Mouse (Mus musculus) left cerebral cortex, adult 2 months (tissue): ENCODE results near the gene Dhx37. TPM values are rescaled to one million over a fixed set of nuclear protein-coding genes. Genes with fewer than 3 reads are reported as not detected.

Experiments used
- DNase-seq, 2 experiments: peaks; one replicate each; pipeline ENCODE4 v3.0.0; 2021 to 2022; ENCODE audit warnings: low spot score in 2 of 2, mixed read lengths in 1 of 2; ENCODE audit errors: extremely low spot score in 1 of 2
- H3K27ac ChIP-seq: fragments of 200-600 bp; 2 replicates; pipeline ENCODE4 v1.8.1; 2022
- H3K4me3 ChIP-seq: fragments of 200-600 bp; 2 replicates; pipeline ENCODE4 v1.8.1; 2022
- CTCF ChIP-seq: fragments of 200-600 bp; IDR thresholded peaks from 2 replicates; pipeline ENCODE4 v1.8.1; 2022; ENCODE audit warnings: antibody characterized with exemption, mild to moderate bottlenecking, moderate library complexity
- intact Hi-C: fragments of 180-260 bp; cut with DNase I; formaldehyde crosslinking; loops from one replicate; pipeline ENCODE4 v1.15.1; 2025
- microRNA-seq, 2 experiments: library from miRNA; unstranded; fragments of <30 nt; microRNA quantifications; one replicate each; pipeline ENCODE4 v1.2.0; 2021
- total RNA-seq, 2 experiments: library from RNA; stranded (reverse); gene quantifications; 2 replicates each; pipeline ENCODE4 v1.2.3; 2021

Gene Dhx37
- total RNA-seq, 2 experiments from 2014 or later, result 12.2 to 12.7 TPM

DNA sequence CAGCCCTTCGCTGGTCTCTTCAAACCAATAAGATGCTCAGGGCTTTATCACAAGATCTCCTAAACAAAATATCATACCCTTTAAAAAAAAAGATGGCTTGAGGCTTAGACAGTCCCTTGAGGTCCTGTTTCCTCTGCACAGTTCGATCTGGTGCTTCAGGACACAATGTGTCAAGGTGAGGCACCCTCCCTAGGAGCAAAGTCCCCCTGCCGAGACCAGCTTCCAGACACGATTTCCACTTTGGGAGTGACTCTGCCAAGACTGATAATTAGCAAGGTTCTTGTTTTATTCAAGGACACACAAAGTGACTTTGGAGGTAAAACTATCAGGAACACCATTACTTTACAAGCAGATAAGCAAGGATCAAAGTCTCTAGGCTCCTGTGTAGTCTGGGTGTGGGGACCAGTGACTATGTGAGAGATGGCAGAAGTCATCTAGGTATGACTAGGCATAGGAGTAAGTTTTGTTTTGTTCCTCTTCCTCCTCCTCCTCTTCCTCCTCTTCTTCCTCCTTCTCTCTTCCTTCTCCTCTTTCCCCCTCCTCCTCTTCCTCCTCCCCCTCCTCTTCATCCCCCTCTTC lies 69.0 kb downstream of the Dhx37 start:
- Histone ChIP-seq H3K4me3 (no peak overlapping the region), H3K27ac (no peak overlapping the region)
- intact Hi-C loops, result loop anchor here (5.0 to 10.0 kb wide), 2 partner anchors 190 to 458 kb away; partner anchors contain the start of gene Ncor2
- TF ChIP-seq CTCF, result no peak
- no peak for DNase-seq

- intact Hi-C loops, result loop anchor here (10.0 kb wide), 1 partner anchor 189 kb away; the partner anchor contains the start of gene Ncor2
- TF ChIP-seq CTCF, result no peak
- H3K4me3 ChIP-seq, result no peak overlapping the region
These were observed 70.0 kb downstream of the Dhx37 start for GRCm38 (mm10) chr5:125363894-125364293.

More at GRCm38 (mm10) chr5:125363894-125364293, 70.0 kb downstream of the Dhx37 start:
- no peak for DNase-seq
- H3K27ac ChIP-seq, result no peak overlapping the region

Small RNA genes lying within 50 kb of the gene (microRNA-seq; reads per million reads assigned to microRNA genes)
- gene Gm27551, result 0 reads per million in 2 experiments

Other genes with a start within 250 kb of the Dhx37 start
- gene Scarb1, start 93.0 kb downstream of the Dhx37 start, total RNA-seq, result 10 to 100 TPM; 24.4 to 29.6 TPM
- under 1 TPM; 0.28 to 0.48 TPM for gene Gm10382, start 44.8 kb downstream of the Dhx37 start, total RNA-seq
- gene Ubc, start 43.9 kb downstream of the Dhx37 start, total RNA-seq, result 100 to 1,000 TPM; 846 to 851 TPM
- 10 to 100 TPM; 95.2 to 95.6 TPM for gene Bri3bp, start 7.4 kb upstream of the Dhx37 start, total RNA-seq
- gene Aacs, start 41.7 kb upstream of the Dhx37 start, total RNA-seq, result 10 to 100 TPM; 43.7 to 48.0 TPM
- gene Tmem132b, start 97.7 kb upstream of the Dhx37 start, total RNA-seq, result 100 to 1,000 TPM; 135 to 141 TPM